Mouse (Mus musculus) E14TG2a.4 (cell line): ENCODE results near the gene H2-K1.

ENCODE experiments used
- H3K27me3 ChIP-seq: 2 replicates; pipeline ENCODE4 v1.6.1; 2014; ENCODE audit warnings: low read length, control low read depth; ENCODE audit not compliant: insufficient read depth
- H3K36me3 ChIP-seq: 2 replicates; pipeline ENCODE4 v1.6.1; 2014; ENCODE audit warnings: low read length, control low read depth; ENCODE audit not compliant: insufficient read depth
- H3K4me1 ChIP-seq: replicated peaks from 2 replicates; pipeline ENCODE4 v1.6.1; 2014; ENCODE audit warnings: low read depth, low read length, control low read depth
- H3K4me3 ChIP-seq: replicated peaks from 2 replicates; pipeline ENCODE4 v1.5.1; 2014; ENCODE audit warnings: mild to moderate bottlenecking, low read length
- H3K9me3 ChIP-seq: 2 replicates; pipeline ENCODE4 v1.6.1; 2014; ENCODE audit warnings: low read length, control low read depth
- CTCF ChIP-seq: conservative IDR thresholded peaks from 2 replicates; pipeline ENCODE4 v1.5.1; 2014; ENCODE audit warnings: low read length
- NANOG ChIP-seq: IDR thresholded peaks from 2 replicates; pipeline ENCODE4 v1.6.1; 2014; ENCODE audit warnings: borderline replicate concordance, low read length, mixed read lengths
- POU5F1 ChIP-seq: IDR thresholded peaks from 2 replicates; pipeline ENCODE4 v1.6.1; 2014; ENCODE audit warnings: low read length, borderline replicate concordance

H2-K1 gene

DNA sequence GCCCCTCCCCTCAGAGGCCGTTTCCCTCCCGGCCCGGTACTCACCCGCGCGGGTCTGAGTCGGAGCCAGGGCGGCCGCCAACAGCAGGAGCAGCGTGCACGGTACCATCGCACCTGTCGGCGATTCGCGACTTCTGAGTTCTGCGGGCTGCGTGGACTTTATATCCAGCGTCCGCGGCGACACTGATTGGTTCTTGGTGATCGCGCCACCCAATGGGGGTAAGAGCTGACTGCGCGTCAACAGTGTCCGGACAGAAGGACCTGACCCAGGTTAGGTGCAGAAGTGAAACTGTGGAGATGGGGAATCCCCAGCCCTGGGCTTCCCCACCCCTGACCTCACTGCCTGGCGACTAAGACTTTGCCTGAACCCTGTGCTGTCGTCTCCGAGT is at the start of gene H2-K1:
H2-K1 (minus strand) TSS at position 198 of the 388 bp plus-strand sequence.
- Histone ChIP-seq H3K36me3 (no peaks in the 10 kb centered on the region), H3K27me3 (peaks cover 66% of the 10 kb centered on the region), H3K9me3 (0 out of 2 replicates have a peak, but pooled peaks cover 4% of the 10 kb centered on the region), H3K4me1 (peaks cover 18% of the 10 kb centered on the region), H3K4me3 (peak within 1 kb of the TSS; percentile 80)
- TF ChIP-seq POU5F1: no peak
- no peak for TF ChIP-seq NANOG
- no peak for TF ChIP-seq CTCF

GRCm38 (mm10) chr17:34047404-34048050 is 47.4 kb upstream of the H2-K1 start:
- Histone ChIP-seq H3K4me3 (no peak overlapping the region), H3K4me1 (peaks cover 10% of the 10 kb centered on the region), H3K27me3 (peaks cover 56% of the 10 kb centered on the region), H3K9me3 (peaks cover 13% of the 10 kb centered on the region), H3K36me3 (no peaks in the 10 kb centered on the region)
- TF ChIP-seq NANOG: no peak
- TF ChIP-seq CTCF: no peak
- no peak for TF ChIP-seq POU5F1

DNA sequence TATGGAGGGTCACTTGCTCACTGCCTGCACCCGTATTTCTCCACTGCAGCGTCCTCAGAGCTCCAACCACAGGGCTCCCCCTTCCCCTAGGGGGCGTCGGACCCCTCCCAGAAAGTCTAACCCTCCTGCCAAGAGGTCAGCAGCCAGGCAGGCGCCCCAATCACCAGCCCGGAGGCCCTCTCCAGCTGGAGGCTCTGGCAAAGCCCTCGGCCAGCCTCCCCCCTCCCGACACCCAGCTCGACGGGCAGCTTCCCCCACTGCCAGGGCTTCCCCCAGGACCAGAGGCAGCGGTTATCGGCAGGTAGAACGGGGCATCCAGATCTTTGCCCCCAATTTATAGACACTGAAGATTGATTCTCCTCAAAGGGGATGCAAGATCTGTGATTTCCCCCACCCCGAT is 45.8 kb upstream of the H2-K1 start:
- H3K36me3 ChIP-seq: no peaks in the 10 kb centered on the region
- no peak for TF ChIP-seq NANOG
- no peak for TF ChIP-seq POU5F1
- no peak for TF ChIP-seq CTCF

DNA sequence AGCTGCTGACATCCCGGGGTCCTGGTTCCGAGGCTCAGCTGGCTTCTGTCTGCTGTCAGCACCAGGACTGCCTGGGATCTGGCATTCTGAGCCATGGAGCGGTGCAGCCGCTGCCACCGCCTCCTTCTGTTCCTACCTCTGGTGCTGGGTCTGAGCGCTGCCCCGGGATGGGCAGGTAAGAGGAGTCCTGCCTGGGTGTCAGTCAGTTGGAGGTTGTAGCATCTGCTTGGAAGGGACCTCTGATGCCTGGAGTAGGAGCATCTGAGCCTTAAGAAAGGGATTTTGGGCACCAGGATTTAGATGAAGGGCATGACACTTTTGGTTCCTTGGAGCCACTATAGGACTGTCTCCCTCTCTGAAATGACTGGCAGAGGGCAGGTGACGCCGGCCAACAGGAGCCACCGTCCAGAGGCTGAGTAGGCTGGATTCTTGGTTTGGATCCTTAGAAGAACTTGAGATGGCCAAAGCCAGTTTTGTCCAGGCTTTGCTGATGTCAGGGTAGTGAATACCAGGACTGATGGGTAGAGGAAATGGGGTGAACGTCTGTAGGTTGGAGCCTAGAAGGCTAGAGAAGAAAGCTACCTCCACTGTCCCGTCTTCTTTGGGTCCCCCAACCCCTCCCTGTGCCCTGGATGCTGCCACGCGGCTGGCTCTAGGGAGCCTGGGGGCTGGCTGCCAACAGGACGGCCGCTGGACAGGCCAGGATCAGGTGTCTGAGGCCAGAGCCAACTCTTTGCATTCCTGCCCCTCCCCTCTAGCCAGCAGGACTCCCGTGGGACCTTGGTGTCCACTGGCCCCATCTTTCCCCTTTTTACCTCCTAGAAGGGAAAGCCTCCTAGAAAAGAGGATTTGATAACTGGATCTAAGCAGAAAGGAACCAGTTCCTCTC is 39.7 kb upstream of the H2-K1 start:
- Histone ChIP-seq H3K27me3 (peaks cover 59% of the 10 kb centered on the region), H3K9me3 (no peaks in the 10 kb centered on the region), H3K36me3 (peaks cover 36% of the 10 kb centered on the region), H3K4me1 (peaks cover 61% of the 10 kb centered on the region), H3K4me3 (peak overlapping the region; percentile 61)
- TF ChIP-seq CTCF: no peak
- no peak for TF ChIP-seq NANOG
- no peak for TF ChIP-seq POU5F1

More for the DNA sequence above, 45.8 kb upstream of the H2-K1 start:
- H3K9me3 ChIP-seq: peaks cover 13% of the 10 kb centered on the region
- peaks cover 57% of the 10 kb centered on the region for H3K27me3 ChIP-seq
- H3K4me1 ChIP-seq: peaks cover 17% of the 10 kb centered on the region
- H3K4me3 ChIP-seq: no peak overlapping the region

DNA sequence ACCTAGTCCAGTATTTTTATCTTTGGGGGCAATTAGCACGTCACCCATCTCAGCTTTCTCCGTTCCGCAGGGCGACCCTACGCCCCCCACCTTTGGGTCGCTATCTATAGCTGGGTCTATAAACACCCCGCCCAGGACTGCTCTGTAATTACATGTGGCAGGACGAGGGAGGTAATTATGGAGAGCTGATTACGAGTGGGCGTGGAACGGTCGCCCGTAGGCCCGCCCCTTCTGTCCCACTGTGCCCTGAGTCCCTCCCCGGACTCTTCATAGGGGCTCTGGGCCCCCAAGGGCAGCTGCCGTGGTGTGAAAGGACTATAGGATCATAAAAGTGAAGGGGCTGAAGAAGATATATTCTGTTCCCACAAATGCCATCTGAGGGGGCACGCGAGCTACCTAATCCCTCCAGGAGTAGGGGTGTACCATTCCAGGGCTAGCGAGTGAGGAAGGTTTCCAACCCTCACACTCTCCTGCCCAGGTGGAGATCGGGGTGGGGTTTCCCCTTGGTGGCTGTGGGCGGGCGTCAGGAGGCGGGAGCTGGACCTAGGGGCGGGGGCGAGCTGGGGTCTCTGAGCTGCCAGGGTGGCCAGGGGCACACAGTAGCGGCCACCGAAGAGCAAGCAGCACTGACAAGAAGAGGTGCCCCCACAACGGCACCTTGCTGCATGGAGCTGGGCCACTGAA is 38.9 kb upstream of the H2-K1 start, which contains the start of gene Col11a2:
Col11a2 (plus strand) TSS at position 560 of the 684 bp plus-strand sequence.
- Histone ChIP-seq H3K27me3 (peaks cover 51% of the 10 kb centered on the region), H3K4me3 (peak within 1 kb of the TSS; percentile 61), H3K9me3 (no peaks in the 10 kb centered on the region), H3K4me1 (peaks cover 67% of the 10 kb centered on the region), H3K36me3 (peaks cover 44% of the 10 kb centered on the region)
- no peak for TF ChIP-seq NANOG
- no peak for TF ChIP-seq POU5F1
- no peak for TF ChIP-seq CTCF

DNA sequence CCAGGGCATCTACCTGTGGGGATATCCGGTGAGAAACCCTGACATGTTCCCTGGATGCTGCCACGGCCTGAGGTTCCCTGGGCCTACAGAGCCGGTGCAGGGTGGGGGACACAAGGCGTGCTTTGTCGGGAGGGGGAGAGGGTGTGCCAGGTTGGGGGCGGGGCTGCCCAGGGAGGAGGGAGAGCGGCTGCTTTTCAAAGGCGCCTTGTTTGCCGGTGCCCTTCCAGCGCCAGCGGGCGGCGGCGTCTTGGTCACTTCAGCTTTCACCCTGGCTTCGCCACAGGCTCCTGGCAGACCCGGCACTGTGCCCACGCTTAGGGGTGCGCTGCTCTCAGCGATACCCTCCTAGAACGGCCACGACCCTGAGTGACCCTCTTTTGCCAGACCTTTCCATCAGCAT is 38.3 kb upstream of the H2-K1 start:
- Histone ChIP-seq H3K4me3 (peak overlapping the region; percentile 61), H3K9me3 (no peaks in the 10 kb centered on the region), H3K27me3 (peaks cover 46% of the 10 kb centered on the region), H3K4me1 (peaks cover 73% of the 10 kb centered on the region), H3K36me3 (peaks cover 49% of the 10 kb centered on the region)
- TF ChIP-seq CTCF (no peak), NANOG (no peak), POU5F1 (no peak)

- TF ChIP-seq POU5F1: no peak
- TF ChIP-seq CTCF: no peak
- TF ChIP-seq NANOG: no peak
- Histone ChIP-seq H3K4me1 (peaks cover 79% of the 10 kb centered on the region), H3K36me3 (peaks cover 56% of the 10 kb centered on the region), H3K4me3 (no peak overlapping the region), H3K9me3 (no peaks in the 10 kb centered on the region), H3K27me3 (peaks cover 35% of the 10 kb centered on the region)
Observed at GRCm38 (mm10) chr17:34037241-34037640, 37.1 kb upstream of the H2-K1 start.

DNA sequence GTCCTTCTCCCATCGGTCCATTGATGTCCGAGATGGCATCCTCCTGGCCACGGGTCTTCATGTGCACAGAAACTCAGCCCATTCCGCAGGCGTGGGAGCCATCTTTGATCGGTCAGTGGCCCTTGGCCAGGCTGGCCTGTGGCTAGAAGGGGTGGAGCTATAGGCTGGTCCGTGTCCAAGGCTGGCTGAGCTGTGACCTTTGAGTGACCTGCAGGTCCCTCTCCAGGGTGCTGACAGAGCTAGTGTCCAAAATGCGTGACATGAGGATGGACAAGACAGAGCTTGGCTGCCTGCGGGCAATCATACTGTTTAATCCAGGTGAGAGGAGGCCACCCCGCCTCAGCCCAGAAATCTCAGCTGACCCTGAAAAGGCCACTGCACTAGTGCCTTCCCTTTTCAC is 36.5 kb upstream of the H2-K1 start:
- no peak for TF ChIP-seq CTCF
- TF ChIP-seq POU5F1: no peak
- no peak for TF ChIP-seq NANOG
- peaks cover 29% of the 10 kb centered on the region for H3K27me3 ChIP-seq

More for the DNA sequence above, 36.5 kb upstream of the H2-K1 start:
- Histone ChIP-seq H3K36me3 (peaks cover 56% of the 10 kb centered on the region), H3K9me3 (no peaks in the 10 kb centered on the region), H3K4me3 (no peak overlapping the region), H3K4me1 (peaks cover 73% of the 10 kb centered on the region)
